ENCODE assay signal across 9 mouse cellular contexts in genomic region chr7:127921516-127921915, GRCm38 (mm10). TPM values are rescaled to one million over a fixed set of nuclear protein-coding genes. Genes with fewer than 3 reads are reported as not detected.
DNase-seq lines count a peak whose midpoint lies in the region; ATAC-seq and TF ChIP-seq lines count a peak whose summit lies in the region.
"Had no signal": no experiment of that assay in that cellular context is flagged by ENCODE, and none has a peak within 500 bp of the region (broad histone marks: within the 10 kb centered on the region; RNA-seq: fewer than 3 reads in every experiment).

No protein-coding gene starts in this region.

- DNase-seq in adrenal gland, postnatal 14 days = peak; percentile 57
- DNase-seq in adrenal gland, adult 18-20 months (ENCODE audit: low spot score in 2 of 2) = no peak
- no peak for DNase-seq in left cerebral cortex, adult 2 months (ENCODE audit: extremely low spot score in 1 of 2, low spot score in 2 of 2)
- DNase-seq in left cerebral cortex, adult 9 months (ENCODE audit: low spot score in 2 of 2) = no peak
- peak; percentile 7 for DNase-seq in brain, embryonic 14.5 days (ENCODE audit: low read depth)

- no peak overlapping the region for H3K4me3 ChIP-seq in left cerebral cortex, adult 2 months
- no peak overlapping the region for H3K4me3 ChIP-seq in forebrain, embryonic 12.5 days (replicated peaks)

- TF ChIP-seq POLR2A in brain, embryonic 14.5 days (IDR thresholded peaks at IDR 0.05; ENCODE audit: borderline replicate concordance, extremely low read depth, insufficient read depth, insufficient read length, poor library complexity, severe bottlenecking) = no peak

- ATAC-seq in megakaryocyte progenitor cell, adult 5-6 weeks (replicated peaks; ENCODE audit: poor library complexity) = peak; percentile 53
- no peak for ATAC-seq in monocyte, adult 5-6 weeks (replicated peaks; ENCODE audit: insufficient number of reproducible peaks, low FRiP score, low TSS enrichment, poor library complexity, severe bottlenecking)
- no peak for ATAC-seq in forebrain, embryonic 12.5 days (ENCODE audit: low FRiP score)

- no peaks in the 10 kb centered on the region for H3K4me1 ChIP-seq in forebrain, embryonic 12.5 days

- no peak overlapping the region for H3K4me2 ChIP-seq in forebrain, embryonic 12.5 days

- intact Hi-C loops in left cerebral cortex, adult 2 months (cut with DNase I) = no loop called here

- H3K27me3 ChIP-seq in forebrain, embryonic 12.5 days = no peaks in the 10 kb centered on the region

- H3K36me3 ChIP-seq in forebrain, embryonic 12.5 days (replicated peaks) = peaks cover 77% of the 10 kb centered on the region

- H3K9me3 ChIP-seq in forebrain, embryonic 12.5 days = no peaks in the 10 kb centered on the region

- WGBS in forebrain, embryonic 12.5 days = 68% methylated on average over 8 of the region's 8 CpGs

- no peak overlapping the region for H3K9ac ChIP-seq in forebrain, embryonic 12.5 days

- peak; percentile 43 for TF ChIP-seq CTCF in left cerebral cortex, adult 2 months (IDR thresholded peaks at IDR 0.05)
- TF ChIP-seq CTCF in brain, embryonic 14.5 days (IDR thresholded peaks at IDR 0.05; ENCODE audit: borderline replicate concordance, extremely low read depth, insufficient read depth, insufficient read length) = peak; percentile 40; the same call in 1 of the 2 replicates

- H3K27ac ChIP-seq in left cerebral cortex, adult 2 months = no peak overlapping the region
- no peak overlapping the region for H3K27ac ChIP-seq in forebrain, embryonic 12.5 days

RNA-seq across cellular contexts. Expression of gene Prss8, which starts 8.4 kb away (rescaled TPM):
- 0.22 and 0.30 TPM in 2 replicates for total RNA-seq in adrenal gland, postnatal 14 days (2021)
- total RNA-seq in adrenal gland, adult 18-20 months (2021) = under 1 TPM in 1 of 2 experiments, not detected in 1; 0.23 TPM
- under 1 TPM; 0.26 to 0.38 TPM for total RNA-seq in left cerebral cortex, adult 2 months (2021)
- 0.51 and 0.97 TPM in 2 replicates for polyA plus RNA-seq in brain, embryonic 14.5 days (2012; rRNA removed)
- not detected in 2 replicates for total RNA-seq in megakaryocyte progenitor cell, adult 5-6 weeks (2015)
- not detected in 2 replicates for total RNA-seq in megakaryocyte progenitor cell, adult 5-6 weeks (2017)
- not detected in 3 replicates for total RNA-seq in monocyte, adult 5-6 weeks (2017)
- 1.5 and 2.4 TPM in 2 replicates for polyA plus RNA-seq in forebrain, embryonic 12.5 days (2016; fragmentation: Nextera tagmentation; extraction: Ambion mirVana)
- total RNA-seq: heart, adult 8-10 months had no signal

RNA-seq across cellular contexts. Expression of gene Kat8, which starts 9.2 kb away (rescaled TPM):
- total RNA-seq in adrenal gland, postnatal 14 days (2021) = 24.0 and 25.5 TPM in 2 replicates
- total RNA-seq in adrenal gland, adult 18-20 months (2021) = 10 to 100 TPM; 27.1 to 30.2 TPM
- 10 to 100 TPM; 34.7 to 35.4 TPM for total RNA-seq in left cerebral cortex, adult 2 months (2021)
- polyA plus RNA-seq in brain, embryonic 14.5 days (2012; rRNA removed) = 44.8 and 47.7 TPM in 2 replicates
- 18.1 and 30.6 TPM in 2 replicates for total RNA-seq in megakaryocyte progenitor cell, adult 5-6 weeks (2015)
- 23.7 and 30.4 TPM in 2 replicates for total RNA-seq in megakaryocyte progenitor cell, adult 5-6 weeks (2017)
- 48.9 to 58.0 TPM (median 55.2 TPM) in 3 replicates for total RNA-seq in monocyte, adult 5-6 weeks (2017)
- 46.6 and 52.4 TPM in 2 replicates for polyA plus RNA-seq in forebrain, embryonic 12.5 days (2016; fragmentation: Nextera tagmentation; extraction: Ambion mirVana)

RNA-seq across cellular contexts. Expression of gene Bckdk, which starts 17.6 kb away (rescaled TPM):
- 130 and 135 TPM in 2 replicates for total RNA-seq in adrenal gland, postnatal 14 days (2021)
- 100 to 1,000 TPM in 1 of 2 experiments, 10 to 100 TPM in 1; 97.1 to 109 TPM for total RNA-seq in adrenal gland, adult 18-20 months (2021)
- 10 to 100 TPM; 38.5 to 39.9 TPM for total RNA-seq in left cerebral cortex, adult 2 months (2021)
- polyA plus RNA-seq in brain, embryonic 14.5 days (2012; rRNA removed) = 59.5 and 79.8 TPM in 2 replicates
- total RNA-seq in megakaryocyte progenitor cell, adult 5-6 weeks (2015) = 68.3 and 75.7 TPM in 2 replicates
- 42.5 and 49.9 TPM in 2 replicates for total RNA-seq in megakaryocyte progenitor cell, adult 5-6 weeks (2017)
- 10.0 to 27.5 TPM (median 12.5 TPM) in 3 replicates for total RNA-seq in monocyte, adult 5-6 weeks (2017)
- polyA plus RNA-seq in forebrain, embryonic 12.5 days (2016; fragmentation: Nextera tagmentation; extraction: Ambion mirVana) = 89.2 and 92.8 TPM in 2 replicates

RNA-seq across cellular contexts. Expression of gene Prss36, which starts 25.0 kb away (rescaled TPM):
- total RNA-seq in adrenal gland, postnatal 14 days (2021) = 12.5 and 13.1 TPM in 2 replicates
- total RNA-seq in adrenal gland, adult 18-20 months (2021) = 10 to 100 TPM in 1 of 2 experiments, 1 to 10 TPM in 1; 6.2 to 11.4 TPM
- total RNA-seq in left cerebral cortex, adult 2 months (2021) = 1 to 10 TPM; 8.5 to 9.8 TPM
- polyA plus RNA-seq in brain, embryonic 14.5 days (2012; rRNA removed) = 11.2 and 16.6 TPM in 2 replicates
- total RNA-seq in megakaryocyte progenitor cell, adult 5-6 weeks (2015) = 1.5 and 2.3 TPM in 2 replicates
- total RNA-seq in megakaryocyte progenitor cell, adult 5-6 weeks (2017) = 0.75 and 7.2 TPM in 2 replicates
- 1.1 TPM in 2 of 3 replicates, not detected in the other for total RNA-seq in monocyte, adult 5-6 weeks (2017)
- 8.4 and 9.0 TPM in 2 replicates for polyA plus RNA-seq in forebrain, embryonic 12.5 days (2016; fragmentation: Nextera tagmentation; extraction: Ambion mirVana)

RNA-seq across cellular contexts. Expression of gene Vkorc1, which starts 26.1 kb away (rescaled TPM):
- total RNA-seq in adrenal gland, postnatal 14 days (2021) = 60.7 and 92.8 TPM in 2 replicates
- 10 to 100 TPM; 67.2 to 67.4 TPM for total RNA-seq in adrenal gland, adult 18-20 months (2021)
- total RNA-seq in left cerebral cortex, adult 2 months (2021) = 10 to 100 TPM; 22.0 to 23.4 TPM
- 68.2 and 78.7 TPM in 2 replicates for polyA plus RNA-seq in brain, embryonic 14.5 days (2012; rRNA removed)
- 125 and 145 TPM in 2 replicates for total RNA-seq in megakaryocyte progenitor cell, adult 5-6 weeks (2015)
- 30.7 and 39.6 TPM in 2 replicates for total RNA-seq in megakaryocyte progenitor cell, adult 5-6 weeks (2017)
- total RNA-seq in monocyte, adult 5-6 weeks (2017) = 1.4 to 3.6 TPM (median 2.3 TPM) in 3 replicates
- polyA plus RNA-seq in forebrain, embryonic 12.5 days (2016; fragmentation: Nextera tagmentation; extraction: Ambion mirVana) = 36.6 and 46.6 TPM in 2 replicates

Comparison
In these comparisons a context has a peak if more than half of its experiments do, and no peak if none do; other contexts are left out.
1. DNase-seq: peak in adrenal gland, postnatal 14 days (single experiment) and brain, embryonic 14.5 days (single experiment); none in adrenal gland, adult 18-20 months (0 of 2), left cerebral cortex, adult 2 months (0 of 2) and left cerebral cortex, adult 9 months (0 of 2).